Mouse (Mus musculus) small intestine, adult 2 months (tissue): ENCODE data around the gene Dnah1.

Experiments used
- CTCF ChIP-seq: fragments of 200-500 bp; IDR thresholded peaks from 2 replicates; pipeline ENCODE4 v1.5.1; 2012; ENCODE audit warnings: low read depth, mild to moderate bottlenecking, control low read depth, inconsistent platforms, low read length, moderate library complexity, mixed read lengths; ENCODE audit not compliant: insufficient replicate concordance, insufficient read length; ENCODE audit errors: extremely low read depth
- POLR2A ChIP-seq: fragments of 200-500 bp; IDR thresholded peaks from 2 replicates; pipeline ENCODE4 v1.6.1; 2012; ENCODE audit warnings: low read depth, mild to moderate bottlenecking, control low read depth, inconsistent platforms, low read length, moderate library complexity

DNA sequence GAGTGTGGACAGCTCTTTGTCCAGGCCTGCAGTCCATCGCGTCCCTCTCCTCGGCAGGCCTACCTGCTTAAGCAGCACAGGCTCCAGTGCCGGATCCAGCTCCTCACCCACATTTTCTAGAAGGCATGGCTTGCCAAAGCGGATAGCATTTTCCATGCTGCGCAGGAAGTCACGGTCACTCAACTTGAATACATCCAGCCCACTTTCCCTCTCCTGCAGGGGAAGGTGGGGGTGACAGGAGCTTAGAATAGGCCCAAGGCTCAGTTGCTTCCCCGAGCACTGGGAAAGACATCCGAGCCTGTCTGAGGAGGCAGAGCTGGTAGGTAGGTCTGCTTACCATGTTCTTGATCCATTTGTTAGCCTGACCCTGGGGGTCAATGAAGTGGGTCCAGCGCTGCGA lies 56.0 kb downstream of the Dnah1 start:
- no peak for TF ChIP-seq POLR2A
- no peak for TF ChIP-seq CTCF
